Mouse (Mus musculus) liver, embryonic 15.5 days (tissue): ENCODE measurements around the gene Rnf103. TPM values are rescaled to one million over a fixed set of nuclear protein-coding genes. Genes with fewer than 3 reads are reported as not detected.
"Not testable (repeated sequence)": the region's sequence is repeated elsewhere in the genome, so short reads cannot be mapped to it uniquely, and the experiment has no call there.

Experiments used
- ATAC-seq: fragments of 200-750 bp; cut with Nextera tagmentation; 2 replicates; pipeline ENCODE4 v1.8.0; 2017; ENCODE audit warnings: moderate number of reproducible peaks, mild to moderate bottlenecking, moderate library complexity; ENCODE audit not compliant: insufficient read depth
- H3K27ac ChIP-seq: fragments of 300-500 bp; sonication (generic); replicated peaks from 2 replicates; pipeline ENCODE4 v1.5.1; 2015; ENCODE audit warnings: mild to moderate bottlenecking, inconsistent platforms
- H3K27me3 ChIP-seq: fragments of 300-500 bp; sonication (generic); 2 replicates; pipeline ENCODE4 v1.6.1; 2015; ENCODE audit warnings: mild to moderate bottlenecking, inconsistent platforms
- H3K36me3 ChIP-seq: fragments of 300-500 bp; sonication (generic); replicated peaks from 2 replicates; pipeline ENCODE4 v1.6.1; 2015; ENCODE audit warnings: moderate library complexity, mild to moderate bottlenecking, inconsistent platforms
- H3K4me1 ChIP-seq: fragments of 300-500 bp; sonication (generic); replicated peaks from 2 replicates; pipeline ENCODE4 v1.6.1; 2015; ENCODE audit warnings: inconsistent platforms
- H3K4me2 ChIP-seq: fragments of 300-500 bp; sonication (generic); 2 replicates; pipeline ENCODE4 v1.6.1; 2015; ENCODE audit warnings: moderate library complexity, mild to moderate bottlenecking, inconsistent platforms
- H3K4me3 ChIP-seq: fragments of 300-500 bp; sonication (generic); replicated peaks from 2 replicates; pipeline ENCODE4 v1.5.1; 2015; ENCODE audit warnings: mild to moderate bottlenecking, inconsistent platforms
- H3K9ac ChIP-seq: fragments of 300-500 bp; sonication (generic); 2 replicates; pipeline ENCODE4 v1.6.1; 2015; ENCODE audit warnings: moderate library complexity, mild to moderate bottlenecking, inconsistent platforms
- H3K9me3 ChIP-seq: fragments of 300-500 bp; sonication (generic); replicated peaks from 2 replicates; pipeline ENCODE4 v1.6.1; 2016; ENCODE audit warnings: inconsistent platforms
- WGBS: fragments of 180-500 bp; shearing (Covaris S2); methylation state at CpG from one replicate; pipeline ENCODE4 v1.1.7; 2015; ENCODE audit warnings: mixed read lengths; ENCODE audit not compliant: insufficient replicate concordance; 5-methylcytosine and 5-hydroxymethylcytosine counted together
- polyA plus RNA-seq: library from polyadenylated mRNA; unstranded; fragments of >200 nt; fragmentation: Nextera tagmentation; extraction: Ambion mirVana; gene quantifications from 2 replicates; pipeline ENCODE4 v1.2.1, GENCODE M21; 2015

Rnf103 gene
- polyA plus RNA-seq, 1 experiment from 2014 or later: 7.9 TPM

DNA sequence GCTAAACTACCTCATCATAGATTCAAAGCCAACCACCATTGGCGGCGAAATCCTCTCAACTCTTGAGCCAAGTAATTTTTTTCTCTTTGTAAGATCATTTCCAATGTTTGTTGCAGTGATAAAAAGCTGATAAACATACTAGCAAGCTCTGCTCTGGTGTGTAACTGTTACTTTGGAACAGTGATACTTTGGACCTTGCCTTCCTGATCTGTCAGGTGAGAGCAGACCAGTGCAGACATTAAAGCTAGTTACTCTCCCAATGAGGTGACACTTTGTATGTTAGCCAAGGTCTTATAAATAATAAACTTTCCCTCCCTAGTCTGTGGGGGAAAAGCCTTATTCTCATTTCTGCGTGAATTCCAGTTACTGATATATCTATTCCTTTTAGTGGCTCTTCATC, 18.1 kb upstream of the Rnf103 start:
- ATAC-seq: no peak
- no peaks in the 10 kb centered on the region; the same call in 1 of the 2 replicates for H3K4me1 ChIP-seq
- H3K9ac ChIP-seq: no peak overlapping the region
- H3K9me3 ChIP-seq: 0 out of 2 replicates have a peak, but pooled peaks cover 3% of the 10 kb centered on the region
- H3K4me2 ChIP-seq: no peak overlapping the region
- no peaks in the 10 kb centered on the region for H3K36me3 ChIP-seq
- H3K27ac ChIP-seq: no peak overlapping the region
- no peak overlapping the region for H3K4me3 ChIP-seq
- WGBS: 67% methylated on average over 3 of the region's 3 CpGs
- H3K27me3 ChIP-seq: no peaks in the 10 kb centered on the region

DNA sequence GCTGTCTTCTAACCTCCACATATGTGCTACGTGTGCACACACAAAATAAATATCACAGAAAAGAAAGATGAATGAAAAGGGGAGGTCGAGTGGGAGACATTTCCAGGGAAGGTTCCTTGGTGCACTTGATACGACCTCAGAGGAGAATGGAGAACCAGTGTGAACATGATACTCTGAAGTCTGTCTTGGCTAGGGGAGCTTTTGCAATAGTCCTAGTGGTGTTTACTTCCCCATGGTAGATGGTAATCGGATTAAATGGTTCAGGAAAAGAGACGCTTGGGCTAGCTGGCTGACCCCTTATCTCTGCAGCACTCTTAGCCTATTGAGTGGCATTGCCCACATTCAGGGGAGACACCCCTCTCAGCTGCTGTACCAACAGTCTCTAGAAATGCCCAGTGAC, 16.9 kb upstream of the Rnf103 start:
- no peak overlapping the region for H3K4me3 ChIP-seq
- no peak overlapping the region for H3K9ac ChIP-seq
- H3K36me3 ChIP-seq: no peaks in the 10 kb centered on the region
- no peaks in the 10 kb centered on the region for H3K27me3 ChIP-seq
- H3K4me1 ChIP-seq: no peaks in the 10 kb centered on the region; the same call in 1 of the 2 replicates
- ATAC-seq: no peak
- WGBS: 36% methylated on average over 5 of the region's 5 CpGs
- no peak overlapping the region for H3K27ac ChIP-seq
- H3K4me2 ChIP-seq: no peak overlapping the region
- H3K9me3 ChIP-seq: 0 out of 2 replicates have a peak, but pooled peaks cover 3% of the 10 kb centered on the region

DNA sequence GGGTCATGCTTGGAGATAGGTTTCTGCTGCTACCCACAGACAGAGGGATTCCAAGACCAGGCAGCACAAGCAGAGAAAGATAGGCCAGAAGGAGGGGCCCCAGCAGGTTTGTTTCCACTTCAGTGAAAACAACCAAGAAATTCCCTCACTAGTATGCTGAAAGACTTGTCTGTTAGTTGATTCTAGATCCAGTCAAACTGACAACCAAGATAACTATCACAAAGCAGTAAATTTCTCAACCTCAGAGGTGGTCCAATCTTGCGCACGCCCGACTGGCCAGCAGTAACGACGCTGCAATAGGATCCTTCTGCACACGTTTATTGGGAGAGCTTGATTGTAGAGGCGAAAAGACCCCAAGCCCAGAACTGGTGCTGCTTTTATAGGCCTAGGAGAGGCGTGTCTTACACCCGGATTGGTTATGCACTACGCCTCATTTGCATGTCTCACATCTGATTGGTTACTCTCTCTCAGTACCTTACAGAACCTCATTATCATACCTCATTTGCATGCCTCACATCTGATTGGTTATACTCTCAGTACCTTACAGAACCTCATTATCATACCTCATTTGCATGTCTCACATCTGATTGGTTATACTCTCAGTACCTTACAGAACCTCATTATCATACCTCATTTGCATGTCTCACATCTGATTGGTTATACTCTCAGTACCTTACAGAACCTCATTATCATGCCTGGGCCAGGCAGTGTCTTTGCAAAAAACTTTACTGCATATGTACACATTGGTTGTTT, 14.7 kb upstream of the Rnf103 start:
- not testable (repeated sequence) for H3K36me3 ChIP-seq, H3K27me3 ChIP-seq, H3K4me1 ChIP-seq, H3K9me3 ChIP-seq, H3K4me3 ChIP-seq, H3K27ac ChIP-seq, H3K9ac ChIP-seq, H3K4me2 ChIP-seq
- ATAC-seq: peak; percentile 47
- WGBS: 83% methylated on average over 10 of the region's 10 CpGs

DNA sequence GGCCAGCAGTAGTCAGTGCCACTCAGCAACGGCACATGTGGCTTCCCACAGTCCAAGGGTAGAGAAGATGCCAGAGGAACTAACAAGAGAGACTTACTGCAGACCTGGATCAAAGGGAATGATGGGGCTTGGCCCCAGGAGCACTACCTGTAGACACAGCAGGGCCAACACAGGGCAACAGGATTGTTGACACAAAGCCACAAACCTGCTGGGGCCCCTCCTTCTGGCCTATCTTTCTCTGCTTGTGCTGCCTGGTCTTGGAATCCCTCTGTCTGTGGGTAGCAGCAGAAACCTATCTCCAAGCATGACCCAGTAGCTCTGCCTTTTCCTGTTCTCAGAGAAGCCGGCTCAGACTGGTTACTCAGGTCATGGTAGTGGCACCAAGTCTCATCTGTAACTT, 14.1 kb upstream of the Rnf103 start:
- not testable (repeated sequence) for H3K9ac ChIP-seq, H3K36me3 ChIP-seq, H3K4me3 ChIP-seq, H3K4me1 ChIP-seq, H3K4me2 ChIP-seq, H3K27me3 ChIP-seq, H3K27ac ChIP-seq, H3K9me3 ChIP-seq
- ATAC-seq: peak; percentile 65
- 61% methylated on average over 2 of the region's 2 CpGs for WGBS

DNA sequence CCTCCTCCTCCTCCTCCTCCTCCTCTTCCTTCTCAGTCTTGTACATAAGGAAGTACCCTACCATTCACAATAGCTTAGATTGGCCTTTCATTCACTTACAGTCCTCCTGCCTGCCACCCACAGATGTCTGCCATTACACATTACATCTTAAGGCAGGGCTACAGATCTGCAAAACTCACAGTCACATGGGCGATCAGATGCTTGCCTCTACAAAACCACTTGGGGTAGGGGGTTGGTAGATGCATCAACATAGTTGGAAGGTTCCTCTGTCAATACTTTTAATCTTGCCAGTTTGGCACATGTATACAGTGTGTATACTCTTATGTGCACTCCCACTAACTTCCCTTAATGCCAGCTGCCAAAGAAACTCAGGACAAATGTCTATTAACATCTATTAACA, 13.6 kb upstream of the Rnf103 start:
- Histone ChIP-seq H3K36me3 (no peaks in the 10 kb centered on the region), H3K4me1 (no peaks in the 10 kb centered on the region; the same call in 1 of the 2 replicates), H3K27me3 (no peaks in the 10 kb centered on the region), H3K9ac (no peak overlapping the region), H3K9me3 (0 out of 2 replicates have a peak, but pooled peaks cover 3% of the 10 kb centered on the region), H3K4me2 (no peak overlapping the region), H3K27ac (no peak overlapping the region), H3K4me3 (no peak overlapping the region)
- no peak for ATAC-seq
- WGBS: 64% methylated on average over 1 of the region's 1 CpGs

DNA sequence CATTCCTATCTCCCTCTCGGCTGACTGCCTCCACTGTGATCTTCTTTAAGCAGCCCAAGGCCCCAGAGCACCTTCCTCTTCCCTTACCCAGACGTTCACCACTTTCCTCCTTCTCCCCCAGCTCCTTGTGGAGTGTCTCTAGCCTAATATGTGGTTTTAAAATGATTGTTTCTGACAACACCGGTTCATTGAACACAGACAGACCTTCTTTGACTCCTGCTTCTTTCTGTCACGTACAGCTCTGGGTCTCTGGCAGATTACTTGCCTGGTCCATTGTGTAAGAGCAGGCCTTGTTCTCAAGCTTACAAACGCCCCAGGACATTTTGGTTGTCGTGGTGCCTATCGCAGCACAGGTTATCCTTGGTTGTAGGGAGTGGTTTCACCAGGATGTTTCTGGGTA, 12.6 kb upstream of the Rnf103 start:
- Histone ChIP-seq H3K36me3 (no peaks in the 10 kb centered on the region), H3K27ac (no peak overlapping the region)
- WGBS: 63% methylated on average over 7 of the region's 7 CpGs

DNA sequence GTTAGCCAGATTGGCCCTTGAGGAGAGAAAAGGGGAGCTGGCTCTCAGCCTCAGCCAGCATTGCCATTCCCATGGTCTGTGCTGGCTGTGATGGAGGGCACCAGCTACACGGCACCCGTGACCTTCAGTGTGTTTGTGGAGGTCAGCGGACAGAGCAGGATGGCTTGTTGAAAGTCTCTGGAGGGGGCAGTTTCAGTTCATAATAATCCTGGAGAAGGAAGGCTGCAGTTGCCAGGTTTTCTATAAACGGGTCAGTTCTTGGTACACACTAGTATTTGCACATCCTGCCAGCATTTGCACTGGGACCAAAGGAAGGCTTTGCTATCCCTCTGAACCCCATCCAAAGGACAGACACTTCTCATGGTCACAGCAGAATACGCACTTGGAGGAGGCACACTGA, 8.4 kb upstream of the Rnf103 start:
- WGBS: 57% methylated on average over 5 of the region's 5 CpGs
- no peak overlapping the region for H3K4me3 ChIP-seq
- no peak overlapping the region for H3K27ac ChIP-seq
- H3K27me3 ChIP-seq: no peaks in the 10 kb centered on the region
- no peaks in the 10 kb centered on the region; the same call in 1 of the 2 replicates for H3K4me1 ChIP-seq
- ATAC-seq: no peak
- H3K9me3 ChIP-seq: no peaks in the 10 kb centered on the region
- H3K36me3 ChIP-seq: no peaks in the 10 kb centered on the region
- no peak overlapping the region for H3K4me2 ChIP-seq
- H3K9ac ChIP-seq: no peak overlapping the region

More for the DNA sequence above, 12.6 kb upstream of the Rnf103 start:
- no peak overlapping the region for H3K4me3 ChIP-seq
- no peak overlapping the region for H3K9ac ChIP-seq
- no peak for ATAC-seq
- 0 out of 2 replicates have a peak, but pooled peaks cover 3% of the 10 kb centered on the region for H3K9me3 ChIP-seq
- no peaks in the 10 kb centered on the region for H3K27me3 ChIP-seq
- H3K4me2 ChIP-seq: no peak overlapping the region
- no peaks in the 10 kb centered on the region; the same call in 1 of the 2 replicates for H3K4me1 ChIP-seq

DNA sequence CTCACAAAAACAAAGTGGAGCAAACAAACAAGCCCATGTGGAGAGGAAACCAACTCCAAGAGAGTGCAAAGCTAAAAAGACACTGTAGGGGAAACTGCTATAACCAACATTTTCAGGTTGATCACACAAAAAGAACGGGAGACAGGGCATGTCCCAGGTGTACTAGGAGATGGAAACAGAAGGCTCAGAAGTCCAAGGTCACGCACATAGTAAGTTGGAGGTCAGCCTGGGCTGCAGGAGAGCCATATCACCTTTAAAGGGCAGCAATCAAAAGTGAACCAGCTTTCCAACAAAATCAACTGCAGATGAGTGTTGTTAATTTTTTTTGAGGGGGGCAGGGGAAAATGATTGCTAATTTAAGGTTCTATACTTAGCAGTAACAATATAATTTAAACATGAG, 7.5 kb upstream of the Rnf103 start:
- no peak overlapping the region for H3K9ac ChIP-seq
- no peak overlapping the region for H3K27ac ChIP-seq
- H3K4me1 ChIP-seq: no peaks in the 10 kb centered on the region
- no peaks in the 10 kb centered on the region for H3K27me3 ChIP-seq
- ATAC-seq: no peak
- 50% methylated on average over 2 of the region's 2 CpGs for WGBS
- no peak overlapping the region for H3K4me3 ChIP-seq
- H3K4me2 ChIP-seq: no peak overlapping the region
- H3K36me3 ChIP-seq: no peaks in the 10 kb centered on the region
- no peaks in the 10 kb centered on the region for H3K9me3 ChIP-seq

DNA sequence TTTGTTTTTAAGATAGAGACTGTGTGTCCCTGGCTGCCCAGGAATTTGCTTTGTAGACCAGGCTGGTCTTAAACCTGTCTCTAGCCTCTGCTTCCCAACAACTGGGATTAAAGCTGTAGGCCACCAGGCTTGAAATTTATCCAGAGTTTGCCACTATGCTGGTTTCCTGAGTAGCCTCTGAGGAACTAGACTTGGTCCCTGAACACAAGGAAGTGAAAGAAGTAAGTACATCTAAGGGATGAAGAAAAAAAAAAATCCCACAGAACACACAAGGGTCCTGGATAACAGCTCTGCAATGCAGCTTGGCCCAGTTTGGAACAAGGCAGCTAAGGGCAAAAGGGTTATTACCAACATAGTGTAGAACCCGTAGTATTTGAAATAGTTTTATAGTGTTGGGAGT, 6.8 kb upstream of the Rnf103 start:
- H3K27ac ChIP-seq: no peak overlapping the region
- no peaks in the 10 kb centered on the region for H3K9me3 ChIP-seq
- WGBS: 37% methylated on average over 1 of the region's 1 CpGs
- no peak overlapping the region for H3K4me2 ChIP-seq
- H3K36me3 ChIP-seq: no peaks in the 10 kb centered on the region
- no peaks in the 10 kb centered on the region for H3K4me1 ChIP-seq
- H3K9ac ChIP-seq: no peak overlapping the region
- no peaks in the 10 kb centered on the region for H3K27me3 ChIP-seq
- no peak overlapping the region for H3K4me3 ChIP-seq
- no peak for ATAC-seq

DNA sequence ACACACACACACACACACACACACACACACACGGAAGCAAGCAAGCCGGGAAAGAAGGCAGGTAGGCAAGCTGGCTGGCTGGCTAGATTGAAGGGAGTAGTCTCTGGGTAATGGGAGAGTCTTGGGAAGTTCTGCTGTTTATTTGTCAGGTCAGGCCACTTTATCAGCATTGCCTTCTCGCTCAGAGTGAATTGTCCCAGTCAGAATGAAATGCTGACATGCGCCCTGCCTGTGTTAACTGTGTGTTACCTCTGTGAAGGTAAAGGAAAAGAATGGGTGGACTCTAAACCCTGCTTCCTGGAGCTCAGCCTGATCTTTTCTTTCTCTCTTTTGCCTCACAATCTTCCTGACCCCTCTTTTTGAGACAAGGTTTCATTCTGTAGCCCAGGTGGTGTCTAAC, 5.7 kb upstream of the Rnf103 start:
- Histone ChIP-seq H3K4me1 (no peaks in the 10 kb centered on the region), H3K36me3 (no peaks in the 10 kb centered on the region), H3K27me3 (no peaks in the 10 kb centered on the region; the same call in 1 of the 2 replicates), H3K27ac (peak overlapping the region; percentile 33; the same call in 1 of the 2 replicates), H3K4me2 (peak overlapping the region; percentile 2; the same call in 1 of the 2 replicates), H3K9me3 (no peaks in the 10 kb centered on the region), H3K4me3 (no peak overlapping the region), H3K9ac (no peak overlapping the region)
- no peak for ATAC-seq
- WGBS: 33% methylated on average over 4 of the region's 4 CpGs

DNA sequence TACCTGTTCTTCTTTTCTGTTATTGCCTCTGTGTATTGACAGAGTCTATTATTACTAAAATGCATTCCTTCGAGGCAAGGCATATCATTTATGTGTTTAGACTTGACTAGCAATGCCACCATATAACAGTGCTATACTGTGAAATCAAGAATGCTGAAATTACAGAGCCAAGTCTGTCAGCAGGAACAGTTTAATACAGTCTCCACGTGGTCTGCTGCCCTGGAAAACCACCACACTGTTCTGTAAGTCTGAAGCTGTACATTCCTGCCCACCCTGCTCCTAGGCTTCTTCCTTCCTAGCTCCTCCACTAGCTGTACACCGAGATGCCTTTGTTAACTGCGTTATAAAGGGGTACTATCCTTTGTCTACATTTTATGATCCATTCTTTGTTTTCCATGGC, 1.6 kb upstream of the Rnf103 start:
- no peak for ATAC-seq
- peak overlapping the region; percentile 56 for H3K27ac ChIP-seq
- H3K4me1 ChIP-seq: peaks cover 29% of the 10 kb centered on the region
- H3K9ac ChIP-seq: no peak overlapping the region
- WGBS: 45% methylated on average over 4 of the region's 4 CpGs
- 0 out of 2 replicates have a peak, but pooled peaks cover 2% of the 10 kb centered on the region for H3K36me3 ChIP-seq
- no peak overlapping the region for H3K4me2 ChIP-seq
- H3K27me3 ChIP-seq: peaks cover 6% of the 10 kb centered on the region; the same call in 1 of the 2 replicates
- H3K9me3 ChIP-seq: no peaks in the 10 kb centered on the region
- no peak overlapping the region for H3K4me3 ChIP-seq
